Mouse (Mus musculus) bone marrow macrophage, adult 2 months (primary cell): ENCODE data around the gene Plppr1.

Source experiments
- CTCF ChIP-seq: IDR thresholded peaks from 2 replicates; pipeline ENCODE4 v1.5.1; 2012; ENCODE audit warnings: low read depth, mild to moderate bottlenecking, low read length, moderate library complexity
- POLR2A ChIP-seq: IDR thresholded peaks from 2 replicates; pipeline ENCODE4 v1.6.1; 2012; ENCODE audit warnings: mild to moderate bottlenecking, low read depth, low read length, borderline replicate concordance

GRCm38 (mm10) chr4:49212616-49213544 lies 153.8 kb downstream of the Plppr1 start:
- TF ChIP-seq POLR2A (no peak), CTCF (no peak)
